Mouse (Mus musculus): ENCODE data around the gene Gm26620.

Gm26620 gene

DNA sequence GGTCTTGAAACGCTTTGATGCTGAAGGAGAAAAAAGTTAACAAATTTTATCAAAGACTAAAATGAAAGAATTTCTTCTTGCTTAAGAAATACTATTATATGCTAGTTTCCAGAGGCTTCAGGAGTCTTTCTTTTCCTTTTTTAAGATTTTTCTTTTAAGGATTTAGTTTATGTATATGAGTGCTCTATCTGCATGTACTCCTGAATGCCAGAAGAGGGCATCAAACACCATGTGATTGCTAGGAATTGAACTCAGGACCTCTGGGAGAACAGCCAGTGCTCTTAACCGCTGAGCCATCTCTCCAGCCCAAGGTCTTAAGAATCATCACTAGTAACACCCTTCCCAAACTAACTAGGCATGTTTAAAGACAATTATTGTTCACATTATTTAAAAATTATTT, 12.9 kb upstream of the Gm26620 start:
- no peak for DNase-seq

DNA sequence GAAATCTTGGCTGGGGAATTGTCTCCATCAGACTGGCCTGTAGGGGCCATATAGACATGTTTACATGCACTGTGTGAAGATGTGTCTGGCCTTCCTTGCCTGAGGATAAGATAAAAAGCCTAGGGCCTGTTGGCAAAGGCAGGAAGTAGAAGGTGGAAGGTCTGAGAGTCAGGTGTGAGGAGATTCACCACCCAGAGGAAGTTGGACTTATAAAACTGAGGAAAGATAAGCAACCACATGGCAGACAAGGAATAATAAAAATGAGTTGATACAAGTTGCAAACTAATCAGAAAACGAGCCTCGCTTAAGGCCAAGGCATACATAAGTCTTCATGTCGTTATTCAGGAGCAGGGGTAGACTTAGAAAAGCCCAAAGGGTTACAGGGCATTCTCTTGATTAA, 9.2 kb upstream of the Gm26620 start:
- DNase-seq: no peak

DNA sequence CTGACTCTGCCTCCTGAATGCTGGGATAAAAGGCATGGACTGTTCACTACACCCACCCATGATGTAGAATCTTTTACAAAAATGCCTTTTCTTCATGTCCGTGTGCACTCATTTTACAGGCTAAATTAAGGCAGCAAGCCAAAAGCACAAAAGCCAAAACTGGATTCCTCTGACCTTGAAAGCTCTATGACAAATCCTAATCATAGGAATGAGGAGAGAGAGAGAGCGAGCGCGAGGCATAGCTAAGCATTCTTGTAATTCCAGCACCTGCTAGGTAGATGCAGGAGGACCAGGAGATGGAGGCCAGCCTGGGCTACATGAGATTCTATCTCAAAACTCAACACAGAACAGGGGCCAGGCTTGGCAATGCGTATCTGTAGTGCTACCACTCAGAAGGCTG, 8.0 kb upstream of the Gm26620 start:
- no peak for DNase-seq

GRCm38 (mm10) chr1:170882915-170883485, 1.9 kb upstream of the Gm26620 start:
- DNase-seq: no peak

GRCm38 (mm10) chr1:170884390-170884789, 475 bp upstream of the Gm26620 start:
- DNase-seq: no peak

- DNase-seq: no peak
Observed at GRCm38 (mm10) chr1:170886044-170886458, 1.2 kb downstream of the Gm26620 start.

DNA sequence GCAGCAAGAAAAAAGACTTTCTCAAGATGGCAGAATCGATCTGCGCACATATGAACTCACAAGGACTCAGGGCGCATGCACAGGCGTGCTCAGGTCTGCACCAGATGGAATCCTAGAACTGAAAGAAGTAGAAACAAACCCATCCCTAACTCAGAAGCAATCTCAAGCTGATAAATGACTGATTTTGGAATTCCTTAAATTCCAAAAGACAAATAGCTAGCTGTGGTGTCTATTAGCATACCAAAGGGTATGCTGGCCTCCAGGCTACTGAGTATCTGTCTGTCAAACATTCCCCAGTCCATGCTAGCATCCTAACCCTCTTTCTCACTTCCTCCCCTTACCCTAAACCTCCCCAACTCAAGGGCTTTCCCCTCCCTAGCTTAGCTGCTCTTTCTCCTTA, 4.4 kb downstream of the Gm26620 start:
- DNase-seq: no peak

GRCm38 (mm10) chr1:170891646-170892045, 6.8 kb downstream of the Gm26620 start:
- DNase-seq: peak; percentile 34

- DNase-seq: no peak
Observed at GRCm38 (mm10) chr1:170892279-170892678, 7.4 kb downstream of the Gm26620 start.

DNA sequence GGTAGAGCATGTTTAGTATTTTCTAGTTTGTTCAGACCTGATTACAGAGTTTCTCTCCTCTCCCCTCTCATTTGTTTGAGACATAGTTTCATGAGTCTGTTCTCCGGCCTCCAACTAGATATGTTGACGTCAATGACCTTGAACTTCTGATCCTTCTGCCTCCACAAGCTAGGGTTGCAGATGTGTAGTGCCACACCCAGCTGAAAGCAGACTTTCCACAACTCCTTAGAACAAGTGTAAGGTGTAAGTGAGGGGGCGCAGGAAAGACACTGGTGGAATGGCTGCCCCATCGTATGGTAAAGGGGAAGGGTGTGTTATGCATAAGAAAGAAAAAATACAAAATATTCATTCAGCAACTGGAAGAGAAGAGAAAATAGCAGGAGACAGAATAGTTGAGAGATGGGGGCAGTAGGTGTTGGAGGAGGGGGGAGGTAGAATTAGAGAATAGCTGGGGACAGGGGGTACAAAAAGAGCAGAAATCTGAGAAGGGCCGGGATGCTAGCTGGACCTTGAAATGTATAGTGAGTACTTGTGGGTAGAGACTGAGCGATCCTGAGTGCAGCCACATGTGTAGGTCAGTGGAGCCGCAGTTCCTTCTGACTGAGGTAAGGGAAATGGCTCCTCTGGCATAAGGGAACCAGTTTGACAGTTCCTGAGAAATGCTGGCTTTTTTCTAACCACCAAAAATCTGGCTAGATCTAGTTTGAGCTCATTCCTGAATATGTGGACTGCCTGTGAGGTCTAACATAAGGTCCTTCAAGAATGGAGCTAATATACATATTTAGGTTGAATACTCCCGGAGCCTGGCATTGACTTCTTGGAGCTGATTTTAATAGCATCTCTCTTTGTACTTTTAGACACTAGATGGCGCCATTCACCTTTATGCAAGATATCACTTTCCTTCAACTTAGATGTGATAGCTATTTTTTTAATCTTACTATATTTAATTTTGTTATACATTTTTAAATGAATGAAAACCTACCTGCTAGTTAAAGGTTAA, 10.0 kb downstream of the Gm26620 start:
- DNase-seq: no peak

GRCm38 (mm10) chr1:170896651-170897281, 11.9 kb downstream of the Gm26620 start:
- no peak for DNase-seq

DNA sequence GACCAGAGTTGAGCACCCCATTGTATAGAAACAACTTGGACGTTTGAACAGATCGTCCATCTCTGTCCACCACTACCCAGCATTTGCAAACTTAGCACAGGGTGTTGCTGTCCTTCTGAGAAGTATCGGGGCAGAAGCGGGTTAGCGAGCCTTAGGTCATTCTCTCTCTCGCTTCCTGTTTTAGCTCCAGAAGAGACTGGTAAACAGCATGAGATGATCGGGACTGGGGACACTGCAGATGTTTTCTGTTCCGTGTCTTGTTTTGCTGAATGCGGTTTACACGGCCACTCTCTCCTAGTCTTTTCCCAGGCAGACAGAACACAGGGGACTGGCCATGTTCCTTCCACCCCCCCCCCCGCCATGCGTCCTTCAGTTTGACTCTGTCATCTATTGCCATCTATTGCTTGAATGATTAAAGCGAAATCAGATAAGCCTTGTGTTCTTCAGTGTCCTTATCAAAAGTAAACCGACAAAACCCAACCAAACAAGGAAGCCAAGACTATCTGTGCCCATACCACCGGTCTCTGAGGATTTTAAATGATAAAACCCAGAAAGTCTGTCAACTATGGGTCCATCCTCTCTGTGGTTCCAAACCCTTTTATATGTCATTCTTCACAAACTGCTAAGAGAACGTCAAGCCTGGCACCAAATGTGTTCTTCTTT, 13.7 kb downstream of the Gm26620 start:
- DNase-seq: no peak

GRCm38 (mm10) chr1:170900799-170901467, 16.1 kb downstream of the Gm26620 start:
- peak; percentile 72 for DNase-seq

DNA sequence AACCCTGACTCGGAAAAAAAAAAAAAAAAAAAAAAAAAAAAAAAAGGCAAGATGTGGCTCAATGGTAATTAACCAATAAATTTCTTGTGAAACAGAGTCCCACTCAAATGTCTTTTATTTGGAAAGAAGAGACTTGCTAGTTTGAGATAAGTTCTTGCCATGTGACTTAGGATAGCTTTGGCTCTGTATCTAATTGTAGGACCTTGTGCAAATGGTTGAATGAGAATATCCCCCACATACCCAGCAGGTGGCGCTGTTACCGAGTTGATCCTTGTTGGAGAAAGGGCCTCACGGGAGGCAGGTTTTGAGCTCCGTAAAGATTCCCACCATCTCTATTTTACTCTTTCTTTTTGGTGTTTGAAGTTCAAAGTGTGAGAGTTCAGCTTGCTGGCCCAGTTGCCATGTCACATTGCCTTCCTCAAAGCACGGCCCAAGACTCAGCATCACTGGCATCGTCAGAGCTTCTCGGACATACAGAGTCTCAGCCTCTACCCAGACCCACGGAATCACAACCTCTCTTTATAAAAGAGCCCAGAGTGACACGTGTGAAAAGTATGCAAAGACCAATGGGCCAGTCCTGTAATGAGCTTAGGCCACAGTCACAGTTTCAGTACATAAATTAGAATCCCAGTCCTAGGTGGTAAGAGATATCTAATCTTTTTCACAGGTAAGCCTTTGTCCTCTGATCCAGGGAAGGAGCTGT, 16.8 kb downstream of the Gm26620 start:
- DNase-seq: peak; percentile 89

- DNase-seq: no peak
Observed at GRCm38 (mm10) chr1:170903485-170903884, 18.6 kb downstream of the Gm26620 start.

GRCm38 (mm10) chr1:170907111-170907455, 22.2 kb downstream of the Gm26620 start:
- DNase-seq: no peak

DNA sequence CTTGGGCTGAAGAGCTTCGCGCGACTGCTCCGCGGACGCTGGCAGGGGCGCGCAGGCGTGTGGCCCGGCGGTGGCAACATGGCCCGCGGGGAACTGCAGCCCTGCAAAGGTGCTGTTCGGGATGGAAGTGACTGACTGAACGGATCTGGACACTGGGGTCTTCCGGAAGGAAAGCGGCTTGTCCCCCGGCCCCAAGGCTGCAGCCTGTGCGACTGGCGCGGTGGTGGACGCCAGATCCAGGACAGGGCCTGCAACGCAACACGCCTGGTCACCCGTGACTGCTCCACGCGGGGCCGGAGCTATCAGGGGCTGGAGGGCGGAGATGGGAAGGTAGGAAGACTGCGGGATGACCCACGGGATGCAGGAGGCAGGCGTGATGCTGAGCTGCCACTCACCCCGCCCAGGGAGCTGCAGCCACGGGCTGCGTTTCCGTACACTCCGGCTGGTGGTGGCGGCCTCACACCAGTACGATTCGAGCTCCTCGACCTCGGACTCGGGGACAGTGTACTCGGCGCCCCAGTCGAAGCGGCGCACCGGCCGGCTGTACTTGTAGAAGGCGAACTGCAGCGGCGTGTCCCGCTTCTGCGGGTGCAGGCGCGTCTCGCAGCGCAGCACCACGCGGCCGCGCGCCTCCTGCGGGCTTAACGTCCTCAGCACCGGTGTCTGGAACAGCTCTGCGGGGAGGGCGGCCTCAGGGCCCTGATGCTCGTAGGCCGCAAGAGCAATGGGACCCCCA, 22.8 kb downstream of the Gm26620 start:
- peak; percentile 58 for DNase-seq

DNA sequence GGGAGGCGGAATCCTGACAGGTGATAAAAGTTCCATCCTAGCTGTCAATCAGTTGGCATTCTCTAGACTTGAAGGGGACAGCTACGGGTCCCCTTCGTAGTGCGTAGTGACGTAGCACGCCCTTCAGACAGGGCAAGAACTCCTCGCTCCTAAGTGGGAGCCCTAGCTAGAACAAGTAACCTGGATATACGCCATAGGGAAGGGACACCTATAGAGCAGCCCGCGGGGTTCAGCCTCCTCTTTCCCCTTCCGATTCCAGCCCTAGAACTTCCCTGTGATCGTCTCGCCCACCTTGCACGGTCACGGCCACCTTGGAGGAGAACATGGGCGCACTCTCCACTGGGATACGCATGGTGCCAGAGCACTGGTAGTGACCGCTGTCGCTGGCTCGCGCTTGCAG, 23.5 kb downstream of the Gm26620 start:
- peak; percentile 10 for DNase-seq

- DNase-seq: no peak
Observed at GRCm38 (mm10) chr1:170911907-170912660, 27.2 kb downstream of the Gm26620 start.

- no peak for DNase-seq
Observed at GRCm38 (mm10) chr1:170912891-170913615, 28.2 kb downstream of the Gm26620 start, which contains the start of gene Fcrlb. Gene Fcrlb, minus strand, starts transcription at chr1:170912941.

All from kidney, postnatal 10 days (tissue).